ENCODE assay signal across 9 mouse cellular contexts in the genomic region with DNA sequence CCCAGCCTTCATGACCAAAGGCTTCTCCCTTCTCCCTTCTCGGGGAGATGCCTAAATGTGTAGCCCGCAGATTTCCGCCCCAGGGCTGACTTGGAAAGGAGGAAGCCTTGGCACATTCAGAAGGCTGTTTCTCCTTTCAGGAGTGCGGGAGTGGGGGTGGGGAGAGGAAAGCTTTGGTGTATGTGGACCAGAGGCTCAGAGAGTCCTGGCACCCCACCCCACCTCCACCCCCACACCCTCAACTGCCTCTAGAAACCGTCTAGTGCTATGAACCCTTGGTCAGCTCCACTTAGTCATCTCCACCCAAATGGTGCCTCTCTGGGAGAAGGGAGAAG. TPM values are rescaled to one million over a fixed set of nuclear protein-coding genes. Genes with fewer than 3 reads are reported as not detected.
DNase-seq lines count a peak whose midpoint lies in the region; ATAC-seq and TF ChIP-seq lines count a peak whose summit lies in the region.
"Had no signal": no experiment of that assay in that cellular context is flagged by ENCODE, and none has a peak within 500 bp of the region (broad histone marks: within the 10 kb centered on the region; RNA-seq: fewer than 3 reads in every experiment).

No protein-coding gene starts in this region.

- no peak for TF ChIP-seq POLR2A in cortical plate, adult 2 months (IDR thresholded peaks at IDR 0.05; ENCODE audit: extremely low read depth, insufficient read depth, low read length)

- peak in 1 of 2 experiments; percentile 19 for DNase-seq in left cerebral cortex, adult 2 months (ENCODE audit: extremely low spot score in 1 of 2, low spot score in 2 of 2)
- no peak for DNase-seq in left cerebral cortex, adult 9 months (ENCODE audit: low spot score in 2 of 2)
- no peak for DNase-seq in B cell, adult 2 months
- no peak for DNase-seq in kidney, postnatal 10 days
- DNase-seq in retina, embryonic 14.5 days (ENCODE audit: low spot score), result no peak

- H3K27me3 ChIP-seq in hindbrain, embryonic 13.5 days, result peaks cover 4% of the 10 kb centered on the region; the same call in 1 of the 2 replicates
- H3K27me3 ChIP-seq in megakaryocyte, embryonic 14.5 days (replicated peaks), result peaks cover 33% of the 10 kb centered on the region

- intact Hi-C loops in left cerebral cortex, adult 2 months (cut with DNase I), result loop anchor here (2.0 to 10.0 kb wide), 4 partner anchors 73 to 284 kb away; partner anchors contain the start of gene Ppm1l

- peaks cover 4% of the 10 kb centered on the region; the same call in 1 of the 2 replicates for H3K4me1 ChIP-seq in cortical plate, adult 2 months (ENCODE audit: control insufficient read depth, insufficient read depth, low read length)
- peaks cover 40% of the 10 kb centered on the region for H3K4me1 ChIP-seq in hindbrain, embryonic 13.5 days (replicated peaks)
- H3K4me1 ChIP-seq in megakaryocyte, embryonic 14.5 days, result peaks cover 9% of the 10 kb centered on the region; the same call in 1 of the 2 replicates

- peak overlapping the region; percentile 84 for H3K4me3 ChIP-seq in left cerebral cortex, adult 2 months
- H3K4me3 ChIP-seq in cortical plate, adult 2 months (ENCODE audit: insufficient read depth, low read length), result peak overlapping the region; percentile 95
- peak overlapping the region; percentile 81 for H3K4me3 ChIP-seq in hindbrain, embryonic 13.5 days
- H3K4me3 ChIP-seq in megakaryocyte, embryonic 14.5 days (replicated peaks), result peak overlapping the region; percentile 85

- H3K36me3 ChIP-seq in hindbrain, embryonic 13.5 days, result no peaks in the 10 kb centered on the region
- no peaks in the 10 kb centered on the region for H3K36me3 ChIP-seq in megakaryocyte, embryonic 14.5 days (replicated peaks; ENCODE audit: low read length)

- TF ChIP-seq CTCF in left cerebral cortex, adult 2 months (IDR thresholded peaks at IDR 0.05), result no peak
- no peak for TF ChIP-seq CTCF in cortical plate, adult 2 months (IDR thresholded peaks at IDR 0.05; ENCODE audit: extremely low read depth, insufficient read depth, low read length)

- WGBS in hindbrain, embryonic 13.5 days, result 13% methylated on average over 5 of the region's 5 CpGs

- peak; percentile 47 for ATAC-seq in hindbrain, embryonic 13.5 days (ENCODE audit: low FRiP score)

- H3K4me2 ChIP-seq in hindbrain, embryonic 13.5 days, result peak overlapping the region; percentile 76

- H3K9me3 ChIP-seq in hindbrain, embryonic 13.5 days, result no peaks in the 10 kb centered on the region
- no peaks in the 10 kb centered on the region for H3K9me3 ChIP-seq in megakaryocyte, embryonic 14.5 days

- H3K27ac ChIP-seq in left cerebral cortex, adult 2 months, result peak overlapping the region; percentile 93
- peak overlapping the region; percentile 84 for H3K27ac ChIP-seq in cortical plate, adult 2 months (ENCODE audit: insufficient read depth, low read length)
- peak overlapping the region; percentile 88 for H3K27ac ChIP-seq in hindbrain, embryonic 13.5 days

- peak overlapping the region; percentile 91 for H3K9ac ChIP-seq in hindbrain, embryonic 13.5 days

RNA-seq across cellular contexts. Expression of gene B3galnt1, which starts 0.4 kb away (rescaled TPM):
- total RNA-seq in left cerebral cortex, adult 2 months (2021), result 10 to 100 TPM; 49.0 to 58.5 TPM
- polyA plus RNA-seq in cortical plate, adult 2 months (2012; rRNA removed), result 45.9 and 49.0 TPM in 2 replicates
- polyA plus RNA-seq in hindbrain, embryonic 13.5 days (2015; fragmentation: Nextera tagmentation; extraction: Ambion mirVana), result 78.8 and 79.4 TPM in 2 replicates
- 0.32 TPM in 1 of 2 replicates, not detected in the other for polyA plus RNA-seq in megakaryocyte, embryonic 14.5 days (2012; ENCODE audit: insufficient read depth, low replicate concordance)
- total RNA-seq: neutrophil, adult 5-6 weeks had no signal

Comparison
In these comparisons a context has a peak if more than half of its experiments do, and no peak if none do; other contexts are left out.
1. RNA of gene B3galnt1, which starts 0.4 kb away (polyA plus RNA-seq): 78.8 to 79.4 TPM in hindbrain, embryonic 13.5 days and 45.9 to 49.0 TPM in cortical plate, adult 2 months; 0.32 TPM in megakaryocyte, embryonic 14.5 days; every median in the first group is over 10 times any median in the second.
2. Peak in every context shown above with its lines, with median percentiles within 50 percentile points of each other: H3K27ac ChIP-seq and H3K4me3 ChIP-seq.